Mouse (Mus musculus) embryonic facial prominence, embryonic 11.5 days (tissue): ENCODE results near the gene Vcp. TPM values are rescaled to one million over a fixed set of nuclear protein-coding genes. Genes with fewer than 3 reads are reported as not detected.

Experiments
- ATAC-seq: fragments of 200-750 bp; cut with Nextera tagmentation; replicated peaks from 2 replicates; pipeline ENCODE4 v1.8.0; 2017; ENCODE audit warnings: low read depth; ENCODE audit not compliant: insufficient number of reproducible peaks, low FRiP score, low TSS enrichment
- DNase-seq: peaks from one replicate; pipeline ENCODE4 v3.0.0-alpha.2; 2015; ENCODE audit warnings: low spot score
- H3K27ac ChIP-seq: fragments of 300-500 bp; sonication (generic); replicated peaks from 2 replicates; pipeline ENCODE4 v1.5.1; 2014; ENCODE audit warnings: mild to moderate bottlenecking, low read depth, low read length, control low read depth
- H3K27me3 ChIP-seq: fragments of 300-500 bp; sonication (generic); 2 replicates; pipeline ENCODE4 v1.6.1; 2014; ENCODE audit warnings: mild to moderate bottlenecking, low read length, moderate library complexity, mixed read lengths; ENCODE audit not compliant: control insufficient read depth, insufficient read depth
- H3K36me3 ChIP-seq: fragments of 300-500 bp; sonication (generic); replicated peaks from 2 replicates; pipeline ENCODE4 v1.6.1; 2014; ENCODE audit warnings: low read depth, mild to moderate bottlenecking, low read length, moderate library complexity, mixed read lengths; ENCODE audit not compliant: control insufficient read depth, insufficient read depth
- H3K4me1 ChIP-seq: fragments of 300-500 bp; sonication (generic); 2 replicates; pipeline ENCODE4 v1.6.1; 2014; ENCODE audit warnings: low read length, mixed read lengths; ENCODE audit not compliant: control insufficient read depth, insufficient read depth
- H3K4me2 ChIP-seq: fragments of 300-500 bp; sonication (generic); 2 replicates; pipeline ENCODE4 v1.6.1; 2014; ENCODE audit warnings: low read depth, mild to moderate bottlenecking, control low read depth, low read length, moderate library complexity
- H3K4me3 ChIP-seq: fragments of 300-500 bp; sonication (generic); 2 replicates; pipeline ENCODE4 v1.5.1; 2014; ENCODE audit warnings: low read depth, low read length, control low read depth
- H3K9ac ChIP-seq: fragments of 300-500 bp; sonication (generic); replicated peaks from 2 replicates; pipeline ENCODE4 v1.6.1; 2014; ENCODE audit warnings: mild to moderate bottlenecking, control low read depth, low read length
- H3K9me3 ChIP-seq: fragments of 300-500 bp; sonication (generic); replicated peaks from 2 replicates; pipeline ENCODE4 v1.6.1; 2016; ENCODE audit warnings: mild to moderate bottlenecking, low read length, inconsistent platforms, mixed read lengths; ENCODE audit not compliant: control insufficient read depth
- WGBS: fragments of 180-500 bp; shearing (Covaris S2); extraction: QIAGEN DNeasy Blood & Tissue Kit; methylation state at CpG from one replicate; pipeline ENCODE4 v1.1.7; 2014; 5-methylcytosine and 5-hydroxymethylcytosine counted together
- polyA plus RNA-seq: library from polyadenylated mRNA; unstranded; fragments of >200 nt; fragmentation: Nextera tagmentation; extraction: Ambion mirVana; gene quantifications from 2 replicates; pipeline ENCODE4 v1.2.1, GENCODE M21; 2014

The Vcp gene
- polyA plus RNA-seq, 1 experiment from 2014 or later = 688 TPM

DNA sequence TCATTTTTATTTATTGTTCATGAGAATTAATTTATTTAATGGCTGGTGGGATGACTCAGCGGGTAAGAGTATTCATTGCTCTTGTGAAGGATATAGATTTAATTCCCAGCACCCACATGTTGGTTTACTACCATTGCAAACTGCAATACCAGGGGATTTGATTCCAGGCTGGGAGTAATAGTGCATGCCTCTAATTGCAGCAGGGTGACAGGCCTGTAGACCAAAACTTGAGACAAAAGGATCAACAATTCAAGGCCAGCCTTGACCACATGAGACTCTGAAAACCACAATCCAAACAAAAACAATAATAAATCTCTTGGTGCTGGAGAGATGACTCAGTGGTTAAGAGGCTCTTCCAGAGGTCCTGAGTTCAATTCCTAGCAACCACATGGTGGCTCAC lies 11.8 kb upstream of the Vcp start:
- H3K36me3 ChIP-seq = no peaks in the 10 kb centered on the region
- no peaks in the 10 kb centered on the region for H3K27me3 ChIP-seq
- no peaks in the 10 kb centered on the region for H3K9me3 ChIP-seq
- no peak overlapping the region for H3K4me3 ChIP-seq
- no peak overlapping the region for H3K27ac ChIP-seq
- no peak overlapping the region for H3K4me2 ChIP-seq
- WGBS = 94% methylated on average over 1 of the region's 1 CpGs
- DNase-seq (no peak), ATAC-seq (no peak)
- H3K9ac ChIP-seq = no peak overlapping the region
- H3K4me1 ChIP-seq = no peaks in the 10 kb centered on the region

DNA sequence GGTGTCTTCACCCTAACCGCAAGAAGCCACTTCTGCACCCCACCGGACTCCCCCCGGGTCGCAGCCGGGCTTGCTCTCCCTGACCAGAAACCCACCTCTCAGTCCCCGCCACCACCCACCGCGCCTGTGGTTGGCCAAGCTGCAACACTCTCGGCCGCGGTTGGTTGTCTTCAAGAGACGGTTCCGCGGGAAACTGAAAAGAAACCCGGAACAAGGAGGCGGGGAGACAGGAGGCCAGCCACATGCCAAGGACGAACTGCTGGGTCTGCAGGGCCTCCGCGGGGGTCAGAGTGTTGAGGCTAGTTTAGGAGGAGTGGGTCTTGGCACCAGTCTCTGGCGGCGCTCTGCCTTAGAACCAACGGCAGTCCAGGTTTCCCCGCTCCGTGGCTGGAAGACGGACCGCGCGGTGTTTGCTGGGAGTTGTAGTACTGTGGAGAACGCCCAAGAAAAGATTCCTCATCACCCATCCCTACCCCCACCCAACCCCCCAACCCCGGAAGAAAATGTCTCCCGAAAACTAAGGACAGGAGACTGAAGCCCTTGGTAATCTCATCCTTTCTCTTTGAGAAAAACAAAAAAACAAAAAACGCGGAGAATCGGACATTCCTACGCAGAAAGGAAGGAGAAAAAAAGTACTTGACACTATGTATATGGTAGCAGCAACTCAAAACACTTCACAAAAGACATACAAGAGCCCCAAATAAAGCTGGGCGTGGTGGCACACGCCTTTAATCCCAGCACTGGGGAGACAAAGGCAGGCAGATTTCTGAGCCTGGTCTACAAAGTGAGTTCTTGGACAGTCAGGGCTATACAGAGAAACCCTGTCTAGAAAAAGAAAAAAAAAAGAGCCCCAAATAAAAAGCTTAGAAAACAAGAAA lies 10.1 kb upstream of the Vcp start, which contains the start of gene Fancg:
Gene Fancg, minus strand, starts transcription at position 346 of the 878 bp plus-strand sequence.
- Histone ChIP-seq H3K27me3 (no peaks in the 10 kb centered on the region), H3K27ac (peak within 1 kb of the TSS; percentile 28; the same call in 1 of the 2 replicates), H3K4me2 (peak within 1 kb of the TSS; percentile 74), H3K4me3 (peak within 1 kb of the TSS; percentile 73), H3K4me1 (no peaks in the 10 kb centered on the region), H3K9ac (peak within 1 kb of the TSS; percentile 69), H3K36me3 (no peaks in the 10 kb centered on the region), H3K9me3 (no peaks in the 10 kb centered on the region)
- DNase-seq (peak; percentile 91), ATAC-seq (peak; percentile 92)
- WGBS = 1% methylated on average over 37 of the region's 37 CpGs

DNA sequence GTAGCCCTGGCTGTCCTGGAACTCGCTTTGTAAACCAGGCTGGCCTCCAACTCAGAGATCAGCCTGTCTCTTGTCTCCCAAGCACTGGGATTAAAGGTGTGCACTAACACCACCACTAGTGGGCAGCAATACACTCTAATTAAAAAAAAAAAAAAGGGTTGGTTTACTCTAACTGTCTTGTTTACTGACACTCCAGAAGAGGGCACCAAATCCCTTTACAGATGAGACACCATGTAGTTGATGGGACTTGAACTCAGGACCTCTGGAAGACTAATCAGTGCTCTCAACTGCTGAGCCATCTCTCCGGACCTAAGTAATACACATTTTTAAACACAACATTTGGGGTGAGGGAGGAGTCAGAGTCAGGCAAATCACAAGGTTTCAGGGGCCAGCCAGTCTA lies 5.5 kb upstream of the Vcp start:
- no peaks in the 10 kb centered on the region for H3K4me1 ChIP-seq
- no peak overlapping the region for H3K27ac ChIP-seq

DNA sequence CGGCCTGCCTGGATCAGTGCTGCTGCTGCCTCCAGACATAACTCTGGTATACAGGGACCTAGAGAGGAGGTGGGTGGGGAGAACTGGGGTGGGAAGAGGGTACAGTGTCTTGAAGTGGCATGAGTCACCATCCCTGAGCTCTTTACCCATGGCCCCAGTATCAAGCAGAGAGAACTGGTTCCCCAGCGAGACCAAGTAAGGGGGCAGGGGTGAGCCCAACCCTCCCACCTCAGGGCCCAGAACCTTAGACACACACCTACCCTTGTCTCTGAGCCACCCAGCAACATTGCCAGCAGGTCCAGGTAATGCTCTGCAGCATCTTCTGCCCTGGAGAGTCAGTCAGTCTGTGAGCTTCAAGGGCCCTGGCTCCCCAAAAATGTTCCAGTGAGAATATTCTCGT lies 4.6 kb upstream of the Vcp start:
- ATAC-seq (no peak), DNase-seq (no peak)
- Histone ChIP-seq H3K9ac (no peak overlapping the region), H3K9me3 (no peaks in the 10 kb centered on the region), H3K27ac (no peak overlapping the region), H3K4me1 (no peaks in the 10 kb centered on the region), H3K27me3 (no peaks in the 10 kb centered on the region), H3K4me2 (no peak overlapping the region), H3K36me3 (no peaks in the 10 kb centered on the region; the same call in 1 of the 2 replicates), H3K4me3 (no peak overlapping the region)
- WGBS = 92% methylated on average over 3 of the region's 3 CpGs

More for the DNA sequence above, 5.5 kb upstream of the Vcp start:
- WGBS = 63% methylated on average over 2 of the region's 2 CpGs
- Histone ChIP-seq H3K4me2 (no peak overlapping the region), H3K36me3 (no peaks in the 10 kb centered on the region; the same call in 1 of the 2 replicates), H3K9ac (no peak overlapping the region), H3K27me3 (no peaks in the 10 kb centered on the region), H3K9me3 (no peaks in the 10 kb centered on the region), H3K4me3 (no peak overlapping the region)
- no peak for ATAC-seq
- peak; percentile 27 for DNase-seq

DNA sequence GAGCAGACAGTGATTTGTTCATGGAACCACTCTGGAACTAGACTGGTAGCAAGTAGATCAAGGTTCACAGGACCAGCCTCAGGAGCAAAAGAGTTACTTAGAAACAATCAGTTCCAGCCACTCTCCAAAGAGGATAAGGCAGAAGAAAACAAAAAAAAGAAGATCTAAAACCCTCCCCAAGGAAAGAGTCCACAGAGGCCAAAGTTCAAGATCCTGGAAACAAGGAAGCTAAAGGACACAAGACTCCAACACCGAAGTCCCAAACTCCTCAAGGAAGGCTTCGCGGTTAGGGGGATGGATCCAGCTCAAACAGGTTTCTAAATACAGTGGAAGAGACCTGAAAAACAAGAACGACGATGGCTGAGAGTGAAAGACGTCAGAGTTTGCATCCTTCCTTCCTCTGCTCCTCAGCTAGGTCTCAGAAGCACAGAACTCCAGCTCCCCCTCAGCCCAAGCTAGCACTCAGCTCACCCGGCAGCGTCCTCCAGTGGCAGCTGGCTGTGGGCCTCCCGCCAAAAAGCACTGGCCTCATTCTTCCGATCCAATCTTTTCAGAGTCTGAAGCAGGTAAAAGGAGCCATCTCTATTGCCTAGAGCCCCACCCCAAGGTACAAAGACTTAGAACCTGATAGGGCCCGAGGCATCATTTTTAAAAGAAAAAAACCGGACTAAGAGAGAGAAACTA lies 2.6 kb upstream of the Vcp start:
- 78% methylated on average over 12 of the region's 12 CpGs for WGBS
- no peaks in the 10 kb centered on the region for H3K27me3 ChIP-seq
- no peaks in the 10 kb centered on the region; the same call in 1 of the 2 replicates for H3K36me3 ChIP-seq
- H3K27ac ChIP-seq = no peak overlapping the region
- no peak overlapping the region for H3K4me3 ChIP-seq
- H3K9ac ChIP-seq = no peak overlapping the region
- H3K9me3 ChIP-seq = no peaks in the 10 kb centered on the region
- DNase-seq (no peak), ATAC-seq (no peak)
- H3K4me2 ChIP-seq = no peak overlapping the region
- H3K4me1 ChIP-seq = no peaks in the 10 kb centered on the region

DNA sequence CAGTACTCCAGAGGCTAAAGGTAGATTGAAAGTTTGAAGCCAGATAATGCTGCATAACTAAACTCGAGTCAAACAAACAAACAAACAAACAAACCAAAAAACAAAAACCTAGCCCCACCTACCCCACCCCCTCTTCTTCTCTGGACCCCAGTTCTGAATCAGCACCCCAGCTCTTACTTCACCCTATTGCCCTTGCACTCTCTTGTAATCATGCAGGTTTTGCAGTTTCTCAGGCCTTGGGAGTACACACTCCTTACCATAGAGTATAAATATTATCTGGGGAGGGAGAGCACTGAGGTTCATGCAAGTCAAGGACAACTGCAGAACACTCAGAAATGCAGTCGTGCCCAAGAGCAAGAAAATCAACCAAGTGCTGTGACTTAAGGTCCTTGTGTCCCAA lies 965 bp upstream of the Vcp start:
- no peak overlapping the region for H3K4me2 ChIP-seq

DNA sequence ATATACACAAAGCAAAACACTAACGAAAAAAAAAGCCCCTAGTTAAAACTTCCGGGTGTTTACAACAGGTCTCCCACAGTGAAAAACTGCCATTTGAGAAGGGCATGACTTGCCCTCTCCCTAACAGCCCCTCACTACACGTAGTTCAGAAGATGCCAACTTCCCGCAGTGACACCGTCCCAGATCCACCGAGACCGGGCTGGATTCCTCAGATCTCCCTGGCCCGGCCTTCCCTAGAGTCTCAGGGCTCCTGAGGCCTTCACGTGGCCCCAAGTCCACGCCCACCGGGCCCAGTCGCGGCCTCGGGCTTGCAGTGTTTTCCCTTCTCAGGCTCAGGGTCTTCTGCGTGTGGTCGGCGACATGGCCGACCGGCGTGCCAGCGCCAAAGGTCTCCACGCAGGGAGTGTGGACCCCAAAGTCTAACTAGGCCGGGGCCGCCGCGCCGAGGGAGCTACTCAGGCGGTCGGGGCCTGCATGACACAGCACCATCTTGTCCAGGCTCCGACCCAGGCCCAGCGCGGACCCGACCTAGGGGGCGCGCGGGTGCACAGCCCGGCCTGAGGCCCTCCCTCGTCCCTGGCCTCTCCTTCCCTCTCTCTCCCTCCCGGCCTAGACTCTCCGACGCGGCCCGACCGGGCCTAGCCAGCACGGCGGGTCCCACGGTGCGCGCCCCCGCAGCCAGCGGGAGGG lies 711 bp downstream of the Vcp start:
- no peaks in the 10 kb centered on the region for H3K9me3 ChIP-seq
- ATAC-seq (peak; percentile 82), DNase-seq (peak; percentile 74)
- H3K9ac ChIP-seq = peak overlapping the region; percentile 95
- WGBS = under 1% methylated on average over 45 of the region's 51 CpGs
- peak overlapping the region; percentile 99 for H3K27ac ChIP-seq
- H3K27me3 ChIP-seq = no peaks in the 10 kb centered on the region
- no peaks in the 10 kb centered on the region for H3K4me1 ChIP-seq
- peak overlapping the region; percentile 59 for H3K4me2 ChIP-seq
- no peaks in the 10 kb centered on the region for H3K36me3 ChIP-seq
- H3K4me3 ChIP-seq = peak overlapping the region; percentile 95

More for the DNA sequence above, 965 bp upstream of the Vcp start:
- ATAC-seq (no peak), DNase-seq (no peak)
- Histone ChIP-seq H3K36me3 (no peaks in the 10 kb centered on the region; the same call in 1 of the 2 replicates), H3K9ac (no peak overlapping the region), H3K27me3 (no peaks in the 10 kb centered on the region), H3K9me3 (no peaks in the 10 kb centered on the region), H3K4me3 (no peak overlapping the region), H3K4me1 (no peaks in the 10 kb centered on the region), H3K27ac (no peak overlapping the region)
- 86% methylated on average over 2 of the region's 2 CpGs for WGBS
